Mouse (Mus musculus) Muller cell, postnatal 12 days (primary cell): ENCODE results near the gene Cep83.
"Not testable (repeated sequence)": the region's sequence is repeated elsewhere in the genome, so short reads cannot be mapped to it uniquely, and the experiment has no call there.

Experiments used
- DNase-seq: peaks from one replicate; pipeline ENCODE4 v3.0.0-alpha.2; 2015; ENCODE audit errors: inconsistent ontology term

Cep83 gene

GRCm38 (mm10) chr10:94688420-94689175 lies at the start of gene Cep83:
Gene Cep83 (plus strand): TSS chr10:94688654.
- DNase-seq = peak; percentile 97

- DNase-seq = no peak
These were observed 49.2 kb upstream of the Cep83 start for GRCm38 (mm10) chr10:94639281-94639680.

- DNase-seq = no peak
These were observed 48.4 kb upstream of the Cep83 start for GRCm38 (mm10) chr10:94640067-94640466.

GRCm38 (mm10) chr10:94664036-94664435 lies 24.4 kb upstream of the Cep83 start:
- DNase-seq = no peak

GRCm38 (mm10) chr10:94664455-94664854 lies 24.0 kb upstream of the Cep83 start:
- no peak for DNase-seq

- no peak for DNase-seq
These were observed 20.3 kb upstream of the Cep83 start for GRCm38 (mm10) chr10:94668147-94668546.

GRCm38 (mm10) chr10:94687801-94688419 lies 544 bp upstream of the Cep83 start:
- DNase-seq = no peak

- no peak for DNase-seq
These were observed 689 bp downstream of the Cep83 start for GRCm38 (mm10) chr10:94689176-94689510.

GRCm38 (mm10) chr10:94690376-94690775 lies 1.9 kb downstream of the Cep83 start:
- no peak for DNase-seq

GRCm38 (mm10) chr10:94692163-94692562 lies 3.7 kb downstream of the Cep83 start:
- no peak for DNase-seq

- no peak for DNase-seq
These were observed 17.3 kb downstream of the Cep83 start for GRCm38 (mm10) chr10:94705643-94706258.

- peak; percentile 12 for DNase-seq
These were observed 18.2 kb downstream of the Cep83 start for GRCm38 (mm10) chr10:94706695-94707094.

- peak; percentile 65 for DNase-seq
These were observed 21.3 kb downstream of the Cep83 start for GRCm38 (mm10) chr10:94709622-94710319.

- no peak for DNase-seq
These were observed 21.9 kb downstream of the Cep83 start for GRCm38 (mm10) chr10:94710320-94710695.

- DNase-seq = no peak
These were observed 31.8 kb downstream of the Cep83 start for GRCm38 (mm10) chr10:94720300-94720699.

GRCm38 (mm10) chr10:94728053-94728452 lies 39.6 kb downstream of the Cep83 start:
- DNase-seq = not testable (repeated sequence)

GRCm38 (mm10) chr10:94730445-94730844 lies 42.0 kb downstream of the Cep83 start:
- no peak for DNase-seq

- no peak for DNase-seq
These were observed 46.4 kb downstream of the Cep83 start for GRCm38 (mm10) chr10:94734829-94735228.

GRCm38 (mm10) chr10:94740221-94740620 lies 51.8 kb downstream of the Cep83 start:
- DNase-seq = no peak

GRCm38 (mm10) chr10:94741459-94741858 lies 53.0 kb downstream of the Cep83 start:
- DNase-seq = no peak

- no peak for DNase-seq
These were observed 58.6 kb downstream of the Cep83 start for GRCm38 (mm10) chr10:94747011-94747410.

GRCm38 (mm10) chr10:94771496-94771895 lies 83.0 kb downstream of the Cep83 start:
- peak; percentile 72 for DNase-seq
